Mouse (Mus musculus): ENCODE data around the gene Rps5. TPM values are rescaled to one million over a fixed set of nuclear protein-coding genes. Genes with fewer than 3 reads are reported as not detected.

The Rps5 gene
- total RNA-seq, 4 experiments from 2014 or later: 635 to 741 (median 657) TPM

Other genes with a start within 250 kb of the Rps5 start
- not detected for gene Vmn2r55, start 237.3 kb upstream of the Rps5 start, total RNA-seq (2022)
- gene Vmn2r56, start 187.3 kb upstream of the Rps5 start, total RNA-seq (2022): not detected
- 1 to 10 TPM in 2 of 4 experiments, under 1 TPM in 2; 0.46 to 1.3 (median 0.86) TPM for gene Zscan18, start 118.7 kb upstream of the Rps5 start, total RNA-seq (2022)
- 1 to 10 TPM; 2.9 to 5.8 (median 4.5) TPM for gene Zfp329, start 103.4 kb upstream of the Rps5 start, total RNA-seq (2022)
- gene Zfp110, start 87.5 kb upstream of the Rps5 start, total RNA-seq (2022): 10 to 100 TPM; 11.9 to 17.2 (median 13.9) TPM
- 1 to 10 TPM; 1.7 to 2.2 (median 2.1) TPM for gene Zfp128, start 41.1 kb upstream of the Rps5 start, total RNA-seq (2022)
- 1 to 10 TPM; 3.2 to 3.7 (median 3.4) TPM for gene Zscan22, start 24.5 kb upstream of the Rps5 start, total RNA-seq (2022)
- under 1 TPM; 0.19 to 0.51 (median 0.42) TPM for gene Rnf225, start 5.1 kb downstream of the Rps5 start, total RNA-seq (2022)
- gene Zfp324, start 43.5 kb downstream of the Rps5 start, total RNA-seq (2022): 1 to 10 TPM; 1.3 to 2.7 (median 1.6) TPM
- 1 to 10 TPM; 1.1 to 2.3 (median 2.2) TPM for gene Zfp446, start 55.6 kb downstream of the Rps5 start, total RNA-seq (2022)
- gene Slc27a5, start 75.9 kb downstream of the Rps5 start, total RNA-seq (2022): under 1 TPM in 1 of 4 experiments, not detected in 3; 0.16 TPM
- gene Trim28, start 76.8 kb downstream of the Rps5 start, total RNA-seq (2022): 10 to 100 TPM; 58.7 to 75.7 (median 62.7) TPM
- gene Zbtb45, start 87.7 kb downstream of the Rps5 start, total RNA-seq (2022): 1 to 10 TPM; 2.5 to 3.6 (median 2.8) TPM
- 100 to 1,000 TPM in 1 of 4 experiments, 10 to 100 TPM in 3; 85.5 to 101 (median 92.9) TPM for gene Chmp2a, start 112.5 kb downstream of the Rps5 start, total RNA-seq (2022)
- 100 to 1,000 TPM; 139 to 166 (median 147) TPM for gene Ube2m, start 116.0 kb downstream of the Rps5 start, total RNA-seq (2022)
- 1 to 10 TPM in 1 of 4 experiments, under 1 TPM in 3; 0.46 to 1.2 (median 0.73) TPM for gene Mzf1, start 132.5 kb downstream of the Rps5 start, total RNA-seq (2022)
- not detected for gene Vmn1r85, start 172.9 kb downstream of the Rps5 start, total RNA-seq (2022)
- not detected for gene Vmn1r86, start 197.6 kb downstream of the Rps5 start, total RNA-seq (2022)
- gene Vmn1r87, start 217.9 kb downstream of the Rps5 start, total RNA-seq (2022): not detected
- gene Vmn1r88, start 237.3 kb downstream of the Rps5 start, total RNA-seq (2022): under 1 TPM; 0.05 to 0.10 (median 0.07) TPM

Data from gastrocnemius, adult 8-10 months (tissue).